Mouse (Mus musculus) olfactory bulb, adult 2 months (tissue): ENCODE measurements around the gene Pde2a.

ENCODE experiments used
- CTCF ChIP-seq: fragments of 200-500 bp; IDR thresholded peaks from 2 replicates; pipeline ENCODE4 v1.5.1; 2012; ENCODE audit warnings: low read depth, mild to moderate bottlenecking, low read length, moderate library complexity; ENCODE audit not compliant: insufficient read depth
- POLR2A ChIP-seq: fragments of 200-500 bp; IDR thresholded peaks from 2 replicates; pipeline ENCODE4 v1.6.1; 2012; ENCODE audit warnings: mild to moderate bottlenecking, low read depth, low read length, moderate library complexity; ENCODE audit not compliant: insufficient read depth

- TF ChIP-seq CTCF (no peak), POLR2A (no peak)
These were observed 11.1 kb upstream of the Pde2a start, which contains the start of gene Gm45837 for GRCm38 (mm10) chr7:101410267-101410936.
